Mouse (Mus musculus): ENCODE measurements around the gene Cep68. TPM values are rescaled to one million over a fixed set of nuclear protein-coding genes. Genes with fewer than 3 reads are reported as not detected.
A peak's percentile ranks its signal among the peaks of the same experiment; 100 is the strongest.
"Not testable (repeated sequence)": the region's sequence is repeated elsewhere in the genome, so short reads cannot be mapped to it uniquely, and the experiment has no call there.

Gene Cep68
- polyA plus RNA-seq, 1 experiment from 2014 or later: 31.0 TPM

GRCm38 (mm10) chr11:20230286-20230685, 18.9 kb downstream of the Cep68 start:
- Histone ChIP-seq H3K4me1 (ENCODE audit: control insufficient read depth in 2 of 2, insufficient read depth in 2 of 2, low read length in 2 of 2) (peaks cover 4 to 6% of the 10 kb centered on the region in 2 experiments; a peak in 2 of 4 replicates), H3K9ac (ENCODE audit: low read length) (no peak overlapping the region), H3K4me3 (ENCODE audit: control insufficient read depth in 1 of 2, insufficient read depth in 1 of 2, low read depth in 1 of 2, low read length in 2 of 2) (no peak overlapping the region), H3K36me3 (ENCODE audit: control insufficient read depth, insufficient read depth, low read length) (peaks cover 94% of the 10 kb centered on the region), H3K27ac (replicated peaks in 1 of 2; ENCODE audit: control insufficient read depth in 1 of 2, insufficient read depth in 1 of 2, low read depth in 2 of 2, low read length in 2 of 2) (peak overlapping the region in 1 of 2 experiments; percentile 75; a peak in 1 of 4 replicates), H3K9me3 (ENCODE audit: control insufficient read depth, low read length) (no peaks in the 10 kb centered on the region), H3K4me2 (ENCODE audit: low read length) (no peak overlapping the region), H3K27me3 (ENCODE audit: control insufficient read depth, insufficient read depth, low read length) (no peaks in the 10 kb centered on the region)
- 69% methylated on average over 1 of the region's 1 CpGs for WGBS
- ATAC-seq (ENCODE audit: insufficient number of reproducible peaks, insufficient read depth, low FRiP score, low read depth): no peak

DNA sequence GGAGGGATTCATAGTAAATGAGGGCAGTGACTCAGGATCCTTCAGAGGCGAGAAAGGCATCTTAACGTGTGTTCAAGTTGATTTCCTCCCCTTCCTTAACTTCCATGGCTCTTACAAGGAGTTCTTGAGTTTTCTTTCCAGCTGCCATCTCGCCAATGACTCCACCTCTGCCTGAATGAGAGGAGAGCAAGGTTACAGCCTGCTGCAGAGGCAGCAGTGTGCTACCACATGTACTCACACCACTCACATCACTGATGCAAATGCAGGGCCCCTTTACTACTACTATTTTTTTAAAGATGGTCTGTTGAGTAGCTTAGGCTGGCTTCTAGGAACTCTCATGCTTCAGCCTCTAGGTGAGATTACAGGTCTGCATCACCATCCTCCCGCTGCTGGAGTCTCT, 19.9 kb downstream of the Cep68 start:
- Histone ChIP-seq H3K9ac (ENCODE audit: low read length) (no peak overlapping the region), H3K4me3 (ENCODE audit: control insufficient read depth in 1 of 2, insufficient read depth in 1 of 2, low read depth in 1 of 2, low read length in 2 of 2) (no peak overlapping the region), H3K4me2 (ENCODE audit: low read length) (no peak overlapping the region), H3K9me3 (ENCODE audit: control insufficient read depth, low read length) (no peaks in the 10 kb centered on the region), H3K27me3 (ENCODE audit: control insufficient read depth, insufficient read depth, low read length) (no peaks in the 10 kb centered on the region), H3K4me1 (ENCODE audit: control insufficient read depth in 2 of 2, insufficient read depth in 2 of 2, low read length in 2 of 2) (peaks cover 4 to 6% of the 10 kb centered on the region in 2 experiments; a peak in 2 of 4 replicates), H3K27ac (replicated peaks in 1 of 2; ENCODE audit: control insufficient read depth in 1 of 2, insufficient read depth in 1 of 2, low read depth in 2 of 2, low read length in 2 of 2) (peak overlapping the region in 1 of 2 experiments; percentile 75; a peak in 1 of 4 replicates), H3K36me3 (ENCODE audit: control insufficient read depth, insufficient read depth, low read length) (peaks cover 94% of the 10 kb centered on the region)
- no peak for ATAC-seq (ENCODE audit: insufficient number of reproducible peaks, insufficient read depth, low FRiP score, low read depth)
- WGBS: 84% methylated on average over 4 of the region's 4 CpGs

GRCm38 (mm10) chr11:20228666-20229065, 20.6 kb downstream of the Cep68 start:
- WGBS: 66% methylated on average over 5 of the region's 5 CpGs
- ATAC-seq (ENCODE audit: insufficient number of reproducible peaks, insufficient read depth, low FRiP score, low read depth): no peak
- H3K4me2 ChIP-seq (ENCODE audit: low read length): no peak overlapping the region

DNA sequence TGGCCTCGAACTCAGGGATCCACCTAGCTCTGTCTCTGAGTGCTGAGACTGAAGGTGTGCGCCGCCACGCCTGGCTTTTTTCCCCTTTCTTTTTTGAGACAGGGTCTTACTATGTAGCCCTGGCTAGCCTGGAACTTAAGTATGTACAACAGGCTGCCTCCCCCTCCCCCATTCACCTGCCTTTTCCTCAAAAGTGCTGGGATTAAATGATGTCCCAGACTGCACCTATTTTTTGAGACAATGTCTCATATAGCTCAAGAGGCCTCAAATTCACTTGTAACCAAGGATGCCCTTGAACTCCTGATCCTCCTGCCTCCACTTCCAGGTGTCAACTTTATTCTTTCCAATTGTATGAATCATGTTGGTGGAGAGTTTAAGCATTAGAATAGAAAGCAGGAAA, 23.3 kb downstream of the Cep68 start:
- no peak overlapping the region for H3K27ac ChIP-seq (replicated peaks in 1 of 2; ENCODE audit: control insufficient read depth in 1 of 2, insufficient read depth in 1 of 2, low read depth in 2 of 2, low read length in 2 of 2)
- WGBS: 93% methylated on average over 4 of the region's 4 CpGs
- no peak overlapping the region for H3K4me2 ChIP-seq (ENCODE audit: low read length)
- no peaks in the 10 kb centered on the region for H3K9me3 ChIP-seq (ENCODE audit: control insufficient read depth, low read length)
- no peak overlapping the region for H3K4me3 ChIP-seq (ENCODE audit: control insufficient read depth in 1 of 2, insufficient read depth in 1 of 2, low read depth in 1 of 2, low read length in 2 of 2)
- peaks cover 2 to 4% of the 10 kb centered on the region in 2 experiments; a peak in 1 of 4 replicates for H3K4me1 ChIP-seq (ENCODE audit: control insufficient read depth in 2 of 2, insufficient read depth in 2 of 2, low read length in 2 of 2)
- ATAC-seq (ENCODE audit: insufficient number of reproducible peaks, insufficient read depth, low FRiP score, low read depth): no peak
- no peak overlapping the region for H3K9ac ChIP-seq (ENCODE audit: low read length)
- H3K27me3 ChIP-seq (ENCODE audit: control insufficient read depth, insufficient read depth, low read length): no peaks in the 10 kb centered on the region
- H3K36me3 ChIP-seq (ENCODE audit: control insufficient read depth, insufficient read depth, low read length): peaks cover 92% of the 10 kb centered on the region

More at GRCm38 (mm10) chr11:20228666-20229065, 20.6 kb downstream of the Cep68 start:
- peaks cover 94% of the 10 kb centered on the region for H3K36me3 ChIP-seq (ENCODE audit: control insufficient read depth, insufficient read depth, low read length)
- peaks cover 4 to 6% of the 10 kb centered on the region in 2 experiments; a peak in 2 of 4 replicates for H3K4me1 ChIP-seq (ENCODE audit: control insufficient read depth in 2 of 2, insufficient read depth in 2 of 2, low read length in 2 of 2)
- no peak overlapping the region for H3K27ac ChIP-seq (replicated peaks in 1 of 2; ENCODE audit: control insufficient read depth in 1 of 2, insufficient read depth in 1 of 2, low read depth in 2 of 2, low read length in 2 of 2)
- no peak overlapping the region for H3K4me3 ChIP-seq (ENCODE audit: control insufficient read depth in 1 of 2, insufficient read depth in 1 of 2, low read depth in 1 of 2, low read length in 2 of 2)
- no peak overlapping the region for H3K9ac ChIP-seq (ENCODE audit: low read length)
- H3K27me3 ChIP-seq (ENCODE audit: control insufficient read depth, insufficient read depth, low read length): no peaks in the 10 kb centered on the region
- H3K9me3 ChIP-seq (ENCODE audit: control insufficient read depth, low read length): no peaks in the 10 kb centered on the region

- H3K36me3 ChIP-seq (ENCODE audit: control insufficient read depth, insufficient read depth, low read length): peaks cover 91% of the 10 kb centered on the region
- no peaks in the 10 kb centered on the region for H3K9me3 ChIP-seq (ENCODE audit: control insufficient read depth, low read length)
- H3K9ac ChIP-seq (ENCODE audit: low read length): no peak overlapping the region
- no peak overlapping the region for H3K4me3 ChIP-seq (ENCODE audit: control insufficient read depth in 1 of 2, insufficient read depth in 1 of 2, low read depth in 1 of 2, low read length in 2 of 2)
- H3K4me1 ChIP-seq (ENCODE audit: control insufficient read depth in 2 of 2, insufficient read depth in 2 of 2, low read length in 2 of 2): no peaks in the 10 kb centered on the region
- WGBS: 78% methylated on average over 6 of the region's 6 CpGs
- ATAC-seq (ENCODE audit: insufficient number of reproducible peaks, insufficient read depth, low FRiP score, low read depth): no peak
- H3K27me3 ChIP-seq (ENCODE audit: control insufficient read depth, insufficient read depth, low read length): no peaks in the 10 kb centered on the region
- no peak overlapping the region for H3K4me2 ChIP-seq (ENCODE audit: low read length)
- no peak overlapping the region for H3K27ac ChIP-seq (replicated peaks in 1 of 2; ENCODE audit: control insufficient read depth in 1 of 2, insufficient read depth in 1 of 2, low read depth in 2 of 2, low read length in 2 of 2)
Observed at GRCm38 (mm10) chr11:20224196-20224595, 25.0 kb downstream of the Cep68 start.

DNA sequence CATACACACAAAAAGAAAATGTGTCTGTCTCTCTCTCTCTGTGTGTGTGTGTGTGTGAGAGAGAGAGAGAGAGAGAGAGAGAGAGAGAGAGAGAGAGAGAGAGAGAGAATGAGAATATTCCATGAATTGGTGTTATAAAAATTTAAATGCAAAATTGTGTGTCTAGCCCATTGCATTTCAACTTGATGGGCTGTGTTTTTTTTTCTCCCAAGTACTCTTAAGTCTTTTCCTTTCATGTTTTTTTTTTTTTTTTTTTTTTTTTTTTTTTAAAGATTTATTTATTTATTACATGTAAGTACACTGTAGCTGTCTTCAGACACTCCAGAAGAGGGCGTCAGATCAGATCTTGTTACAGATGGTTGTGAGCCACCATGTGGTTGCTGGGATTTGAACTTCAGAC, 27.6 kb downstream of the Cep68 start:
- WGBS: no CpG with 5 or more reads among the region's 1 CpGs
- peaks cover 92% of the 10 kb centered on the region for H3K36me3 ChIP-seq (ENCODE audit: control insufficient read depth, insufficient read depth, low read length)
- H3K9me3 ChIP-seq (ENCODE audit: control insufficient read depth, low read length); H3K9ac ChIP-seq (ENCODE audit: low read length); ATAC-seq (ENCODE audit: insufficient number of reproducible peaks, insufficient read depth, low FRiP score, low read depth); H3K4me3 ChIP-seq (ENCODE audit: control insufficient read depth in 1 of 2, insufficient read depth in 1 of 2, low read depth in 1 of 2, low read length in 2 of 2); H3K4me2 ChIP-seq (ENCODE audit: low read length); H3K27me3 ChIP-seq (ENCODE audit: control insufficient read depth, insufficient read depth, low read length); H3K4me1 ChIP-seq (ENCODE audit: control insufficient read depth in 2 of 2, insufficient read depth in 2 of 2, low read length in 2 of 2); H3K27ac ChIP-seq (replicated peaks in 1 of 2; ENCODE audit: control insufficient read depth in 1 of 2, insufficient read depth in 1 of 2, low read depth in 2 of 2, low read length in 2 of 2): not testable (repeated sequence)

GRCm38 (mm10) chr11:20217227-20217626, 32.0 kb downstream of the Cep68 start:
- H3K4me2 ChIP-seq (ENCODE audit: low read length): no peak overlapping the region
- H3K27ac ChIP-seq (replicated peaks in 1 of 2; ENCODE audit: control insufficient read depth in 1 of 2, insufficient read depth in 1 of 2, low read depth in 2 of 2, low read length in 2 of 2): no peak overlapping the region
- no peak for ATAC-seq (ENCODE audit: insufficient number of reproducible peaks, insufficient read depth, low FRiP score, low read depth)
- 100% methylated on average over 1 of the region's 1 CpGs for WGBS
- H3K4me3 ChIP-seq (ENCODE audit: control insufficient read depth in 1 of 2, insufficient read depth in 1 of 2, low read depth in 1 of 2, low read length in 2 of 2): no peak overlapping the region
- no peaks in the 10 kb centered on the region for H3K9me3 ChIP-seq (ENCODE audit: control insufficient read depth, low read length)
- H3K36me3 ChIP-seq (ENCODE audit: control insufficient read depth, insufficient read depth, low read length): peaks cover 70% of the 10 kb centered on the region
- H3K4me1 ChIP-seq (ENCODE audit: control insufficient read depth in 2 of 2, insufficient read depth in 2 of 2, low read length in 2 of 2): peaks cover 0 to 12% of the 10 kb centered on the region in 2 experiments; a peak in 2 of 4 replicates
- no peak overlapping the region for H3K9ac ChIP-seq (ENCODE audit: low read length)
- H3K27me3 ChIP-seq (ENCODE audit: control insufficient read depth, insufficient read depth, low read length): no peaks in the 10 kb centered on the region

- ATAC-seq (ENCODE audit: insufficient number of reproducible peaks, insufficient read depth, low FRiP score, low read depth): no peak
Observed at GRCm38 (mm10) chr11:20216415-20216814, 32.8 kb downstream of the Cep68 start.

More at GRCm38 (mm10) chr11:20216415-20216814, 32.8 kb downstream of the Cep68 start:
- no peaks in the 10 kb centered on the region for H3K9me3 ChIP-seq (ENCODE audit: control insufficient read depth, low read length)
- H3K27me3 ChIP-seq (ENCODE audit: control insufficient read depth, insufficient read depth, low read length): no peaks in the 10 kb centered on the region
- 82% methylated on average over 4 of the region's 4 CpGs for WGBS
- H3K4me3 ChIP-seq (ENCODE audit: control insufficient read depth in 1 of 2, insufficient read depth in 1 of 2, low read depth in 1 of 2, low read length in 2 of 2): no peak overlapping the region
- H3K27ac ChIP-seq (replicated peaks in 1 of 2; ENCODE audit: control insufficient read depth in 1 of 2, insufficient read depth in 1 of 2, low read depth in 2 of 2, low read length in 2 of 2): no peak overlapping the region
- peaks cover 66% of the 10 kb centered on the region for H3K36me3 ChIP-seq (ENCODE audit: control insufficient read depth, insufficient read depth, low read length)
- no peak overlapping the region for H3K4me2 ChIP-seq (ENCODE audit: low read length)
- H3K4me1 ChIP-seq (ENCODE audit: control insufficient read depth in 2 of 2, insufficient read depth in 2 of 2, low read length in 2 of 2): peaks cover 0 to 20% of the 10 kb centered on the region in 2 experiments; a peak in 2 of 4 replicates
- no peak overlapping the region for H3K9ac ChIP-seq (ENCODE audit: low read length)

All from heart, embryonic 14.5 days (tissue).